Mouse (Mus musculus) thymus, postnatal 0 days (tissue): ENCODE measurements around the gene Ppp1r14b. TPM values are rescaled to one million over a fixed set of nuclear protein-coding genes. Genes with fewer than 3 reads are reported as not detected.

Experiments
- polyA plus RNA-seq: library from polyadenylated mRNA; unstranded; fragments of >200 nt; fragmentation: Nextera tagmentation; extraction: Ambion mirVana; gene quantifications from 2 replicates; pipeline ENCODE4 v1.2.1, GENCODE M21; 2015

Ppp1r14b gene
- polyA plus RNA-seq, 1 experiment from 2014 or later, result 421 TPM

Other genes starting within 250 kb of the Ppp1r14b start
- 9.9 and 11.8 TPM in 2 replicates for gene Rps6ka4, start 134.3 kb upstream of the Ppp1r14b start, polyA plus RNA-seq
- 18.8 and 23.0 TPM in 2 replicates for gene Ccdc88b, start 116.8 kb upstream of the Ppp1r14b start, polyA plus RNA-seq
- 234 and 240 TPM in 2 replicates for gene Trmt112, start 65.3 kb upstream of the Ppp1r14b start, polyA plus RNA-seq
- 276 and 282 TPM in 2 replicates for gene Prdx5, start 64.9 kb upstream of the Ppp1r14b start, polyA plus RNA-seq
- 11.4 and 13.7 TPM in 2 replicates for gene Esrra, start 53.2 kb upstream of the Ppp1r14b start, polyA plus RNA-seq
- 7.4 and 8.0 TPM in 2 replicates for gene Catsperz, start 49.6 kb upstream of the Ppp1r14b start, polyA plus RNA-seq
- 3.6 and 5.0 TPM in 2 replicates for gene Kcnk4, start 40.5 kb upstream of the Ppp1r14b start, polyA plus RNA-seq
- 66.7 and 69.9 TPM in 2 replicates for gene Bad, start 33.1 kb upstream of the Ppp1r14b start, polyA plus RNA-seq
- 12.3 and 19.5 TPM in 2 replicates for gene Gpr137, start 32.5 kb upstream of the Ppp1r14b start, polyA plus RNA-seq
- gene Plcb3, start 1.5 kb downstream of the Ppp1r14b start, polyA plus RNA-seq, result 6.2 and 7.3 TPM in 2 replicates
- gene Fkbp2, start 5.5 kb downstream of the Ppp1r14b start, polyA plus RNA-seq, result 90.6 and 99.5 TPM in 2 replicates
- gene Vegfb, start 12.7 kb downstream of the Ppp1r14b start, polyA plus RNA-seq, result 23.9 and 24.8 TPM in 2 replicates
- 17.9 and 21.3 TPM in 2 replicates for gene Dnajc4, start 17.6 kb downstream of the Ppp1r14b start, polyA plus RNA-seq
- gene Nudt22, start 21.1 kb downstream of the Ppp1r14b start, polyA plus RNA-seq, result 32.4 and 34.6 TPM in 2 replicates
- gene Trpt1, start 21.2 kb downstream of the Ppp1r14b start, polyA plus RNA-seq, result 5.2 and 5.8 TPM in 2 replicates
- gene Fermt3, start 44.5 kb downstream of the Ppp1r14b start, polyA plus RNA-seq, result 217 and 226 TPM in 2 replicates
- 149 and 196 TPM in 2 replicates for gene Stip1, start 65.0 kb downstream of the Ppp1r14b start, polyA plus RNA-seq
- gene Macrod1, start 81.8 kb downstream of the Ppp1r14b start, polyA plus RNA-seq, result 15.3 and 16.6 TPM in 2 replicates
- 1.3 and 1.5 TPM in 2 replicates for gene Flrt1, start 130.8 kb downstream of the Ppp1r14b start, polyA plus RNA-seq
- gene Otub1, start 231.3 kb downstream of the Ppp1r14b start, polyA plus RNA-seq, result 166 TPM in 2 replicates
- gene Cox8a, start 242.6 kb downstream of the Ppp1r14b start, polyA plus RNA-seq, result 1,177 and 1,274 TPM in 2 replicates